Mouse (Mus musculus): ENCODE measurements around the gene Plppr3.

- TF ChIP-seq GATA1 (IDR thresholded peaks at IDR 0.05; ENCODE audit: low read length) = no peak
- TF ChIP-seq TAL1 (IDR thresholded peaks at IDR 0.05; ENCODE audit: low read length) = no peak
Measured at GRCm38 (mm10) chr10:79824413-79824812, 50.0 kb downstream of the Plppr3 start.

All from erythroblast, embryonic 14.5 days (primary cell).